Mouse (Mus musculus) bone marrow, adult 2 months (tissue): Measurements from ENCODE around the gene F830045P16Rik. TPM values are rescaled to one million over a fixed set of nuclear protein-coding genes. Genes with fewer than 3 reads are reported as not detected.
"Not testable (repeated sequence)": the region's sequence is repeated elsewhere in the genome, so short reads cannot be mapped to it uniquely, and the experiment has no call there.

Experiments
- H3K27ac ChIP-seq: fragments of 200-500 bp; 2 replicates; pipeline ENCODE4 v1.5.1; 2012; ENCODE audit warnings: low read depth, mild to moderate bottlenecking, control low read depth, inconsistent platforms, low read length; ENCODE audit not compliant: control insufficient read depth, poor library complexity, insufficient read depth
- H3K4me1 ChIP-seq: fragments of 200-500 bp; 2 replicates; pipeline ENCODE4 v1.6.1; 2011; ENCODE audit warnings: low read length; ENCODE audit not compliant: control insufficient read depth, insufficient read depth
- H3K4me3 ChIP-seq: fragments of 200-500 bp; replicated peaks from 2 replicates; pipeline ENCODE3; 2011; ENCODE audit warnings: mild to moderate bottlenecking, low read depth, low read length, control low read depth; ENCODE audit not compliant: control insufficient read depth
- CTCF ChIP-seq: fragments of 200-500 bp; IDR thresholded peaks from 2 replicates; pipeline ENCODE4 v1.5.1; 2011; ENCODE audit warnings: low read length, control low read depth; ENCODE audit not compliant: control insufficient read depth, insufficient read depth
- POLR2A ChIP-seq: fragments of 200-500 bp; IDR thresholded peaks from 2 replicates; pipeline ENCODE4 v1.6.1; 2011; ENCODE audit warnings: low read depth, mild to moderate bottlenecking, control low read depth, low read length, borderline replicate concordance; ENCODE audit not compliant: control insufficient read depth
- whole genome bisulfite sequencing: fragments of 180-500 bp; shearing (Covaris S2); methylation state at CpG from one replicate; pipeline ENCODE4 v1.1.7; 2018; 5-methylcytosine and 5-hydroxymethylcytosine counted together
- polyA plus RNA-seq: library from polyadenylated mRNA; stranded (reverse); fragments of >200 nt; gene quantifications from 2 replicates; pipeline ENCODE4 v1.2.4, GENCODE M21; 2011; ENCODE audit warnings: low replicate concordance; ENCODE audit not compliant: missing spikeins, insufficient read depth, insufficient read length

The F830045P16Rik gene
- polyA plus RNA-seq, 1 experiment = not detected

DNA sequence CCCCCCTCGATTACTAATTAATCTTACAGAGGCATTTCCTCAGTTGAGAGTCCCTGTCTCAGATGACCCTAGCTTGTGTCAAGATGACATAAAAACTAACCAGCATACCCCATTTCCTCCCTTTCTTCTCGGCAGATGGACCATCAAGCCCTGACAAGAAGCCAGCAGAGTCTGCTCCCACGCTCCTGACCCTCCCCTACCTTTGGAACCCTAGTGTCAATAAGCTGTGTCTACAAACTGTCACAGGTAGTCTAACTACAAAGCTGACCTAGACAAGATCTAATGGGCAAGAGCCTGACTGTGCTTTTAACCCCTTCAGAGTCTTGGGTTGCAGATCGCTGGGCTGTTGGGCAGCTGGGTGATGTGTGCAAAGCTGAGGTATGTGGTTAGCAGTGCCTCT, 10.1 kb downstream of the F830045P16Rik start:
- Histone ChIP-seq H3K27ac (no peak overlapping the region), H3K4me3 (no peak overlapping the region), H3K4me1 (no peaks in the 10 kb centered on the region; the same call in 1 of the 2 replicates)
- 65% methylated on average over 4 of the region's 4 CpGs for WGBS
- TF ChIP-seq CTCF (no peak), POLR2A (no peak)

DNA sequence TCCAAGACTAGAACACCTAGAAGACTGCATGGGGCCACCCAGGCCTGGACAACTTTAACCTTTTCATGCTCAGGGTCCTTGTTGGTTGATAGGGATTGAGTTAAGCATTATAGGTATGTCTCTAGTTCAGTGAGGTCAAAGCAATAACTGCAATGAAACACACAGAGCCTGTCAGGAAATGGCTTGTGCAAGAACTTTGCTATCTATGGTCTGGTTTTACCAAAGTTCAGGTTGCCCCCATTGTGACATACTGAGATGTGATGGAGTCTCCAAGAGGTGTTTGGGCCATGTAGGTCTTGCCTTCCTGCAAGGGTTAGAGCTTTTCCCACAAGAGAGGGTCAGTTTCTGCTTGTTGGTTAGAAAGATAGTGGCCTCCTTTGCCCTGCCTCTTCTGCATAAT, 10.8 kb downstream of the F830045P16Rik start:
- no peak overlapping the region for H3K27ac ChIP-seq
- no peaks in the 10 kb centered on the region; the same call in 1 of the 2 replicates for H3K4me1 ChIP-seq
- TF ChIP-seq POLR2A = no peak
- TF ChIP-seq CTCF = no peak
- H3K4me3 ChIP-seq = no peak overlapping the region

DNA sequence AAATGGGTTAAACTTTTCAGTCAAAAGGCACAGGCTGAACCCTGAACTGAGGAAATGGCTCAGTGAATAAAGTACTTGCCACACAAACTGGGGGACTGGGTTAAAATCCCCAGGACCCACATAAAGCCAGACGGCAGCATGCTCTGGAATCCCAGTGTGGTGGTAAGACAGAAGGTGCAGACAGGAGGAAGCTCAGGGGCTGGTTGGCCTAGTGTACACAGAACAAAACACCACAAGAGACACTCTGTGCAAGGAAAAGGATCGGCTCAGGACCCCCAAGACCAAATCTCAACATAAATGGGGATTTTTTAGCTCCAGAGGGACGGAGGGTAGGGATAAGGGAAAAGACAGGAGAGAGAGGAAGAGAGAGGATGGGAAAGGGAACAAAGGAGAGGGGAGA, 17.9 kb downstream of the F830045P16Rik start:
- 77% methylated on average over 3 of the region's 3 CpGs for WGBS
- TF ChIP-seq POLR2A = no peak

DNA sequence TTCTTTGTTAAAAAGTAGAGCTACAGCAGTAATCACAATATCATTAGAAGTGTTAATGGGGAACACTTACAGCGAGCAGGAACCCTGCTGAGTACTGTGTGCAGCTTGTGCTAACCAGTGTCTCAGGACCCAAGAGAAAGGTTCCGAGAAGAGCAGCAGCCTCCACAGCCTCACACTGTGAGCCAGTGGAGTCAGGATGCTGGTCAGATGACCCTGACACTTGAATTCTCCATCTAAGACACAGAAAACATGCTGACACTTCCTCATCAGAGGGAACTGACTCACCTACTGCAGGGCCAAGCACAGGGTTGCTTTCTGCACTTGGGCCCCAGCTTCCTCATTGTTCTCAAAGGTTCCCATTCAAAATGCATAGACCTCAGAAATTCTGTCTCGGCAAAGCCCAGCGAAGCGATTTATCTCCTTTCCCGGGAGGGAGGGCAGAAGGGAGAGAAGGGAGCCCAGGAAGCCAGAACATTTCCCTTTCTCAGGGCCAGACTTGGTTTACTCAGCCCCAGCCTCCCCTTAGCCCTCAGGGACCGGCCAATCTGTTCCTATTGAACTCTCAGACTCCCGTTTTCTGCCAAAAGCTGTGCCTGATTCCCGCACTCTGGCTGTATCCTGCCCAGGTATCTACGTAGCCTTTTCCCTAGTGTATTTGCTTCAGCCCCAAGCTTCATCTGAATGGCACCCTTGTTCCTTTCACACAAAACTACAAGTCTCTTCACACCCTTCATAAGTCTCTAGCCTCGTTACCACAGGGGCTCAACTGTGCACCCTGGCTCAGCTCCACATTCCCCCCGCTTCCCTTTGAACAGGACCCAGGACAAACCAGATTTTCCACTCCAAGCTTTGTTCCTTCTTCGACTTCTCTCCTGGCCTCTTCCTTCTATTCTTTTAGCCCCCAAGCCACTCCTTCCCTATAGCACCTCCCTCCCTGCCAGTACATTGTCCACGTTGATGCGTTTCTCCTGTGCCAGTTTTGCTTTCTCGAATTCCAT, 21.2 kb downstream of the F830045P16Rik start:
- H3K4me1 ChIP-seq = peaks cover 1% of the 10 kb centered on the region; the same call in 1 of the 2 replicates
- TF ChIP-seq CTCF (no peak), POLR2A (no peak)
- H3K4me3 ChIP-seq = no peak overlapping the region
- WGBS = 51% methylated on average over 16 of the region's 16 CpGs
- peak overlapping the region; percentile 73 for H3K27ac ChIP-seq

More for the DNA sequence above, 17.9 kb downstream of the F830045P16Rik start:
- peaks cover 1% of the 10 kb centered on the region; the same call in 1 of the 2 replicates for H3K4me1 ChIP-seq
- no peak overlapping the region for H3K4me3 ChIP-seq
- H3K27ac ChIP-seq = no peak overlapping the region

DNA sequence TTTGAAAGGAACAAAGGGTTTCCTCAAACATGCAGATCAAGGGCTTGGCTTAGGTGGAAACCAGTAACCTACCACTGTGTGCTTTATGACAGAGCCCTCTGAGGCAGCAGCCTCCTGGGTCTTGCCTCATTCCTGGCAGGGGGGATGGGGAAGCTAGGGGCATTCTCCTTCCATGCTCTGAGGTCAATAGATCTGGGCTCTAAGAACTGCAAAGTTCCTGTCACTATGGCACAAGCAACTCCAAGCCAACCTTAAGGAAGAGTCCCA, 22.1 kb downstream of the F830045P16Rik start:
- no peak overlapping the region for H3K4me3 ChIP-seq
- peak overlapping the region; percentile 67; the same call in 1 of the 2 replicates for H3K27ac ChIP-seq
- TF ChIP-seq POLR2A = no peak
- peaks cover 1% of the 10 kb centered on the region; the same call in 1 of the 2 replicates for H3K4me1 ChIP-seq

DNA sequence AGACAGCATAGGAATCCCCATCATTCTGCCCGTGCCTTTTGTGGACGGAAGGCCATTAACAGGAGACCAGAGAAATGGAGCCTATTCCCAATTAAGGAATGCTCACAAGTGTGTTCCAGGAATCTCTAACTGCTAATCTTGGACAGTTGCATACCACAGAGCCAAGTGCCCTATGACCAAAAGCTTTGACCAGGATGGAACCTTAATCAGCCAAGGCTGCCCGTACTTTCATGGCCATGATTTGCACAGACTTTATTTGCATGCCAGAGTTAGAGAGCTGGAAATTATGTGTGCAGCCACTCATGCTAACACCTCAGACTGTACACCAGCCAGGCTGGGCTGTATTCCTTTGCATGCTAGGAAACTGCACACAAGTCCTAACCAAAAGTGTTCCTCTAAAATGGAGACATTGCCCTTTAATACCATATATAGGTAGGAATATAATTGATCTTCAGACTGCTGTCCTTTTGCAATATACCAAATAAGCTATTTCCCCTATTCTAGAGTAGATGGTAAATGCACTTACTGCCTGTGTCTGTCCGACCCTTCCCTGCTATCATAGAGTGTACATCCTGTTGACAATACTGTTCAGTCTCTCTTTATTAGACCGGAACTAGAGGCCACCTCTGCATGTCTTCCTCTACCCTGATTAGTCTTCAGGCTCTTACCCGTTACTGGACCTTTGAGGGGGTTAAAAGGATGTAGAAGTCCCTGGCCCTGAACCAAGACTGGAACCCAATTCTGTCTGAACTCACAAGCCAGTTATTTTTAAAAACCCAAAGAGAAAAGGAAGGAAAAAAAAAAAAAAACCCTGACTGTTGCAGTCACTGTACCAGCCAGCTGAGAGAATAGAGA, 22.6 kb downstream of the F830045P16Rik start:
- WGBS = 52% methylated on average over 6 of the region's 6 CpGs
- peaks cover 1% of the 10 kb centered on the region; the same call in 1 of the 2 replicates for H3K4me1 ChIP-seq
- TF ChIP-seq POLR2A (no peak), CTCF (no peak)
- no peak overlapping the region for H3K4me3 ChIP-seq
- H3K27ac ChIP-seq = peak overlapping the region; percentile 67; the same call in 1 of the 2 replicates

DNA sequence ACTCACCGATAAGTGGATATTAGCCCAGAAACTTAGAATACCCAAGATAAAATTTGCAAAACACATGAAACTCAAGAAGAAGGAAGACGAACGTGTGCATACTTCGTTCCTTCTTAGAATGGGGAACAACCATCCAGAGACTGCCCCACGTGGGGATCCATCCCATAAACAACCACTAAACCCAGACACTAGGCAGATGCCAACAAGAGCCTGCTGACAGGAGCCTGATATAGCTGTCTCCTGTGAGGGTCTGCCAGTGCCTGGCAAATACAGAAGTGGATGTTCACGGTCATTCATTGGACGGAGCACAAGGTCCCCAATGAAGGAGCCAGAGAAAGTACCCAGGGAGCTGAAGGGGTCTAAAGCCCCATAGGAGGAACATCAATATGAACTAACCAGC, 24.3 kb downstream of the F830045P16Rik start:
- not testable (repeated sequence) for H3K27ac ChIP-seq

DNA sequence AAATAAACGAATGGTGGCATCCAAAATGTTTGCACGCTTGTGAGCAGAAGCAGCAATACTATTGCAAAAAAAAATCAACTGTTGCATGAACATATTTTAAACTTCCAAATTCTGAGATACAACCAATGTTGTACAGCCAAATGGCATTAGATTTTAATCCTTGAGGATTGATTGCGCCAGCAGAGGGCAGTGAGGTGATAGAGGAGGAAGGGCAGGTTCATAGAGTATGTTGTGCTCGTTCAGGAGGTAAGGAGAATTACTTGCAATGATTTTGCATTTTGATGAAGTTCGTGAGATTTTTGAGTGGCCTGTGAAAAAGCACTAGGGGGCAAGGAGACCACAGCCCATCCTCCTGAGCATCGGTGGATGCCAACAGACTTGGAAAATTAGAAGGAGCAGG, 33.8 kb downstream of the F830045P16Rik start:
- WGBS = 14% methylated on average over 6 of the region's 6 CpGs
- H3K27ac ChIP-seq = no peak overlapping the region
- no peaks in the 10 kb centered on the region for H3K4me1 ChIP-seq
- H3K4me3 ChIP-seq = no peak overlapping the region
- no peak for TF ChIP-seq POLR2A
- peak; percentile 45 for TF ChIP-seq CTCF

More for the DNA sequence above, 24.3 kb downstream of the F830045P16Rik start:
- not testable (repeated sequence) for H3K4me3 ChIP-seq, H3K4me1 ChIP-seq
- 45% methylated on average over 7 of the region's 7 CpGs for WGBS
